Mouse (Mus musculus) heart, adult 2 months (tissue): ENCODE measurements around the gene Lmtk3. TPM values are rescaled to one million over a fixed set of nuclear protein-coding genes. Genes with fewer than 3 reads are reported as not detected.

Source experiments
- DNase-seq, 2 experiments: peaks; one replicate each; pipeline ENCODE4 v3.0.0; 2021
- H3K27ac ChIP-seq: fragments of 200-600 bp; 2 replicates; pipeline ENCODE4 v1.8.1; 2022
- H3K27me3 ChIP-seq: fragments of 200-500 bp; 2 replicates; pipeline ENCODE4 v1.6.1; 2012; ENCODE audit warnings: mild to moderate bottlenecking, low read length, inconsistent platforms, mixed read lengths; ENCODE audit not compliant: control insufficient read depth, insufficient read depth
- H3K36me3 ChIP-seq: fragments of 200-500 bp; 2 replicates; pipeline ENCODE4 v1.6.1; 2012; ENCODE audit warnings: low read length, inconsistent platforms; ENCODE audit not compliant: control insufficient read depth, insufficient read depth
- H3K4me1 ChIP-seq: fragments of 200-500 bp; 2 replicates; pipeline ENCODE4 v1.6.1; 2011; ENCODE audit warnings: low read length; ENCODE audit not compliant: control insufficient read depth, insufficient read depth
- H3K4me3 ChIP-seq: fragments of 200-600 bp; 2 replicates; pipeline ENCODE4 v1.8.1; 2022
- H3K79me2 ChIP-seq: fragments of 200-500 bp; replicated peaks from 2 replicates; pipeline ENCODE4 v1.6.1; 2012; ENCODE audit warnings: mild to moderate bottlenecking, inconsistent platforms, low read length, moderate library complexity, mixed read lengths; ENCODE audit not compliant: control insufficient read depth, insufficient read depth
- H3K9ac ChIP-seq: fragments of 200-500 bp; 2 replicates; pipeline ENCODE4 v1.6.1; 2012; ENCODE audit warnings: low read depth, mild to moderate bottlenecking, control low read depth, inconsistent platforms, low read length, mixed read lengths
- CTCF ChIP-seq: fragments of 200-600 bp; IDR thresholded peaks from 2 replicates; pipeline ENCODE4 v1.8.1; 2022; ENCODE audit warnings: antibody characterized with exemption, mild to moderate bottlenecking, moderate library complexity
- EP300 ChIP-seq: fragments of 200-500 bp; IDR thresholded peaks from 2 replicates; pipeline ENCODE4 v1.6.1; 2011; ENCODE audit warnings: low read depth, low read length, control low read depth; ENCODE audit not compliant: insufficient read depth
- POLR2A ChIP-seq: fragments of 200-500 bp; IDR thresholded peaks from 2 replicates; pipeline ENCODE4 v1.6.1; 2011; ENCODE audit warnings: mild to moderate bottlenecking, low read depth, low read length, control low read depth; ENCODE audit not compliant: insufficient read depth
- WGBS: fragments of 180-500 bp; shearing (Covaris S2); methylation state at CpG from one replicate; pipeline ENCODE4 v1.1.7; 2018; 5-methylcytosine and 5-hydroxymethylcytosine counted together
- intact Hi-C: fragments of 180-260 bp; cut with DNase I; formaldehyde crosslinking; loops from one replicate; pipeline ENCODE4 v1.15.1; 2025
- polyA plus RNA-seq: library from polyadenylated mRNA; depleted of rRNA; stranded (reverse); fragments of >200 nt; gene quantifications from 2 replicates; pipeline ENCODE4 v1.2.3, GENCODE M21; 2012
- total RNA-seq, 2 experiments: library from RNA; stranded (reverse); gene quantifications; 2 replicates each; pipeline ENCODE4 v1.2.3; 2021

Lmtk3 gene
- total and polyA plus RNA-seq, 3 experiments = 0.14 to 0.18 TPM; not detected in 1

DNA sequence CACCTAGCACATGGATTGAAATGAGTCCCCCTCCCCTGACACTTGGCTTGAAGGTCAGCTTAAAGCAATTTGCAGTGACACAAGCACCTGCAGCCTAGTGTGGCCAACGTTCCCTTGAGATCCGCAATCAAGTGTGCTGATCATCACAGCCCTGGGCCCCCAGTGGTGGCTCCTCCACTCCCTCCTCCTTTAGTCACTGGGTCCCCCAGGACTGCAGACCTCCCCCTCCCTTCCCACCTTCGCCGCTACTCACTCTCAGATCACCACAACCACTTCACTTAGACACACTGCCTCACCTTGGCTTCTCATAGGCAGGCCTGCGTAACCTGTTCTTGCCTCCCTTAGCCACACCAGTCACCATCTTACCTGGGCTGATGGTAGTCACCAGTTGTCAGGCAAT, 22.4 kb downstream of the Lmtk3 start:
- 64% methylated on average over 5 of the region's 5 CpGs for WGBS
- H3K79me2 ChIP-seq = no peaks in the 10 kb centered on the region
- no peaks in the 10 kb centered on the region for H3K36me3 ChIP-seq

DNA sequence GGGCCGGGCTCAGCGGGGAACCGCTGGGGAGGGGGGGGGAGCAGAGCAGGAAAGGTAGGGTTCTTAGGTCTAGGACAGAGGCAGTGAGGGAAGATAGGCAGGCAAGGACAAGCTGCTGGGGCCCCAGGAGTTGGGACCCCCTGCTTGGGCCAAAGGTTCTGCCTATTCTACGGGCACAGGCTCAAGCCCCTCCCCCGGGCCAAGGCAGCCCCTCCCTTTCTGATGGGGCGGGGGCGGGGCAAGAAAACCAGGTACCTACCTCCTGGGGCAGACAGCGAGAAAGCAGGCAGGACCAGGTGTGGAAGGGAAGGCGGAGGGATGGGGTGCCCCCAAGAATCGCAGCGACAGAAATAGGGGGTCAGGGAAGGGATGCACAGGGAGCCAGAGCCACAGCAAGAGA, 24.9 kb downstream of the Lmtk3 start:
- DNase-seq = no peak
- Histone ChIP-seq H3K36me3 (peaks cover 4% of the 10 kb centered on the region), H3K27ac (no peak overlapping the region), H3K4me1 (peaks cover 5% of the 10 kb centered on the region), H3K9ac (no peak overlapping the region), H3K4me3 (no peak overlapping the region), H3K79me2 (no peaks in the 10 kb centered on the region), H3K27me3 (no peaks in the 10 kb centered on the region)
- no peak for TF ChIP-seq POLR2A
- TF ChIP-seq EP300 = no peak
- no peak for TF ChIP-seq CTCF
- intact Hi-C loops = loop anchor here (5.0 to 10.0 kb wide), 2 partner anchors 86 to 344 kb away; partner anchors contain the start of genes Bax and Fam83e
- 61% methylated on average over 11 of the region's 11 CpGs for WGBS

More for the DNA sequence above, 22.4 kb downstream of the Lmtk3 start:
- intact Hi-C loops = loop anchor here (5.0 to 10.0 kb wide), 2 partner anchors 84 to 341 kb away; partner anchors contain the start of genes Bax and Fam83e
- no peaks in the 10 kb centered on the region for H3K27me3 ChIP-seq
- peaks cover 3% of the 10 kb centered on the region for H3K4me1 ChIP-seq
- H3K9ac ChIP-seq = no peak overlapping the region
- TF ChIP-seq POLR2A (no peak), CTCF (no peak), EP300 (no peak)
- H3K27ac ChIP-seq = no peak overlapping the region
- DNase-seq = no peak
- no peak overlapping the region for H3K4me3 ChIP-seq

DNA sequence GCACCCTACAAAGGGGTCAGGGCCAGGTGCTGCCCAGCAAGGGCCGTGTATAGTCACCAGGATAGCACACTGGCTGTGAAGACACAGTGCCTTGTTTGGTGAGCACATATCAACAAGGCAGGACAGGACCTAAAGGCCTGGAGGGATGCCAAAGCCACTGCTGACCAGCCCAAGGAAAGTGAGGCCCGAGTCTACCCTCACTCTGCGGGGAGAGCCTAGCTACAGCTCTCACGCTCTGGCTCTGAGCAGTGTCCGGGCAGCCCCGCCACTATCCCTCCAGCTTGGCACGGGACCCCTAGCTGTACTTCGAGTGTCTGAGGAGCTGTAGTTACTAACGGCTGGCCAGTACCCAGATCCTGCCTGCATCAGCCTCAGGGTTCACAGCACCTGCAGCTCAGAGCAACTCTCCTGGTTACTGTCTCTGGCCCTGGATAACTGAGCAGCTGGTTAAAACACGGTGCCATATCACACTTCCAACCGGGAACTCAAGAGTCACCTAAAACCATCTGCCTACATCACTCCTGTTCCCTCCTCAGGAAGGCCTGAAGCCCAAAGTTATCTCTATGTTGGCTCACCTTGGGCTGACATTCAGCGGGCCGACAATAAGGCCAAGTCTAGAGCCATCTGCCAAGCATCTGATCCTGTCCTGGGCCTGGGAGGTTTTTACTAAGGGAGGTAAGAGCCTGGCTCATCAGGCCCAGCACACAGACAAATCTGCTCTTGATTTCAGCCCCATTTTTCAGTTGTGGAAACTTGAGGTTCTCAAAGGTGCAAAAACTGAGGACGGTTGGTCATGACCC, 25.9 kb downstream of the Lmtk3 start:
- H3K4me3 ChIP-seq = no peak overlapping the region
- peaks cover 4% of the 10 kb centered on the region for H3K36me3 ChIP-seq
- no peaks in the 10 kb centered on the region for H3K79me2 ChIP-seq
- 58% methylated on average over 14 of the region's 14 CpGs for WGBS
- H3K4me1 ChIP-seq = peaks cover 5% of the 10 kb centered on the region
- no peak overlapping the region for H3K27ac ChIP-seq
- peak in 1 of 2 experiments; percentile 42 for DNase-seq
- H3K9ac ChIP-seq = no peak overlapping the region
- intact Hi-C loops = loop anchor here (5.0 to 10.0 kb wide), 3 partner anchors 87 to 1065 kb away; partner anchors contain the start of genes Bax, Fam83e and Vrk3
- TF ChIP-seq EP300 (no peak), POLR2A (no peak), CTCF (no peak)
- no peaks in the 10 kb centered on the region for H3K27me3 ChIP-seq

DNA sequence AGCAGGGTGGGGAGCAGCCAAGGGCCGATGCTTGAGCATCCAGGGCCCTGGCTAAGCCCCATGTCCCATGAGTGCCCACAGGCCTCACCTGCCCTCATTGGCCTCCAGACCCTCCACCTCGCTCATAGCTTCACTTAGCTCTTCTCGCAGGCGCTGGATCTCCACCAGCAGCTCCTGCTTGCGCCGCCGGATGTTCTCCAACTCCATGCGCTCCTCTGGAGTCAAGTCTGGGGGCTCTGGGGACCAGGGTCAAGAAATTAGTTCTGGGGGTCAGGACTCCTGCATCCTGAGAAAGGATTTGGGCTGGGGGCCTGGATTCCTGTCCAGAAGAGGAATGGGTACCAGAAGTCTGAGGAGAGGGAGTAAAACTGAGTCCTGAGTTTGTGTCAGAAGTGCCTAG, 29.4 kb downstream of the Lmtk3 start:
- peak overlapping the region; percentile 67 for H3K4me3 ChIP-seq
- no peaks in the 10 kb centered on the region for H3K79me2 ChIP-seq
- H3K27ac ChIP-seq = peak overlapping the region; percentile 97; the same call in 1 of the 2 replicates
- TF ChIP-seq POLR2A (no peak), CTCF (no peak), EP300 (no peak)
- H3K9ac ChIP-seq = peak overlapping the region; percentile 32; the same call in 1 of the 2 replicates
- intact Hi-C loops = loop anchor here (10.0 kb wide), 1 partner anchor 1068 kb away; the partner anchor contains the start of gene Vrk3
- WGBS = 85% methylated on average over 8 of the region's 8 CpGs
- no peaks in the 10 kb centered on the region for H3K27me3 ChIP-seq
- peaks cover 6% of the 10 kb centered on the region for H3K4me1 ChIP-seq
- peaks cover 4% of the 10 kb centered on the region for H3K36me3 ChIP-seq
- no peak for DNase-seq

DNA sequence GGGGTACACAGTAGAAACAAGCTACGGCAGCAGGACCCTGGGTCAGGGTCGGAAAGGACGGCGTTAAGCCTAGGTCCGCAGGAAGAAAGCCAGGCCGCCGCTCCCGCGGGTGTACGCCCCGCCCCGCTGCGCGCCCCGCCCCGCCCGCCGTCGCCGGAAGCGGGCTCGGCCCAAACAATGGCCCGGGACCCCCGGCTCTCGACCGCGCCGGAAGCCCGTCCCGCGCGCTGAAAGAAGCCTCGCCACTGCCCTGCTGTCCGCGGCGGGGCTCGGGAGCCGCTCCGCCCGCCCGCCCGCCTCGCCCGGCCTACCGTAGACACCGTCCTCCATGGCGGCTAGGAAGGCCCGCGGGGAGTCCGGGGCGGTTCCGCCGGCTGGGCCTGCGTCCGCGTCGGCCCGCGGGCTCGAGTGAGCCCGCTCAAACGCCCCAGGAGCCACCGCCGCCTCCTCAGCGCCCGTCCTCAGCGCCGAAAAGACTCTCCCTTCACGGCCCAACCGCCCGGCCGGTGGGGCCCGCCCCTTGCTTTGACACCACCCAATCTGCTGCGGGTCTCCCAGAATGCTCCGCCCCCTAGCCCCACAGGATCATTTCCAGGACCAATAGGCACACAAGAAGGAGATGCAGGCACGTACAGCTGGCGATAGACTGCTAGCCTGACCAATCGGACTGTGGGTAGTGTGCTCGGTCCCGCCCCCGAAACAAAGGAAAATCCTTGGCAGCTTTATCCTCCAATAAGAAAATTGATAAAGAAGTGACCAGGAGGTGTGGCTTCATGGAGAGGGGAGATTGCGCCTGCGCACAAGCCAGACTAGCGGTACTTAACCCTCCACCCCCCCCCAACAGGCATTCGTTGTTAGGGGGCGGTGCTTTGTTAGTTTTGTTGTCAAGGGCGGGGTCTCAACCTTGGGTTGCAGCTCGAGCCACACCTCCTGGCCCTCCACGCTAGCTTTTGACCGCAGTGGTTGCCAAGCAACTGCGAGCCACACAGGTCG, 30.5 kb downstream of the Lmtk3 start, which contains the start of gene Cyth2:
Gene Cyth2, minus strand, starts transcription at position 795 of the 993 bp plus-strand sequence.
- no peaks in the 10 kb centered on the region for H3K79me2 ChIP-seq
- peaks cover 4% of the 10 kb centered on the region for H3K36me3 ChIP-seq
- DNase-seq = peak; percentile 96 to 99
- peak within 1 kb of the TSS; percentile 92 for H3K9ac ChIP-seq
- TF ChIP-seq POLR2A (peak; percentile 83), EP300 (no peak)
- peaks cover 6% of the 10 kb centered on the region for H3K4me1 ChIP-seq
- intact Hi-C loops = loop anchor here (10.0 kb wide), 1 partner anchor 1069 kb away; the partner anchor contains the start of gene Vrk3
- no peaks in the 10 kb centered on the region for H3K27me3 ChIP-seq
- H3K4me3 ChIP-seq = peak within 1 kb of the TSS; percentile 67
- under 1% methylated on average over 89 of the region's 92 CpGs for WGBS
- H3K27ac ChIP-seq = peak within 1 kb of the TSS; percentile 97
